Mouse (Mus musculus) brain, embryonic 14.5 days (tissue): ENCODE measurements around the gene Rbm18.

Experiments
- CTCF ChIP-seq: fragments of 200-500 bp; IDR thresholded peaks from 2 replicates; pipeline ENCODE4 v1.5.1; 2012; ENCODE audit warnings: inconsistent platforms, mild to moderate bottlenecking, moderate library complexity, borderline replicate concordance; ENCODE audit not compliant: insufficient read depth, insufficient read length; ENCODE audit errors: extremely low read depth
- POLR2A ChIP-seq: fragments of 200-500 bp; IDR thresholded peaks from 2 replicates; pipeline ENCODE4 v1.6.1; 2012; ENCODE audit warnings: mild to moderate bottlenecking, inconsistent platforms, borderline replicate concordance; ENCODE audit not compliant: poor library complexity, insufficient read depth, insufficient read length, severe bottlenecking; ENCODE audit errors: extremely low read depth

GRCm38 (mm10) chr2:36077160-36077761 is 59.3 kb downstream of the Rbm18 start:
- TF ChIP-seq POLR2A = no peak
- TF ChIP-seq CTCF = no peak
